Mouse (Mus musculus): ENCODE measurements around the gene Erbb3.

GRCm38 (mm10) chr10:128601499-128601898 is 12.0 kb upstream of the Erbb3 start:
- TF ChIP-seq CTCF (IDR thresholded peaks at IDR 0.05; ENCODE audit: low read depth, low read length) (no peak), GATA1 (IDR thresholded peaks at IDR 0.05; ENCODE audit: borderline replicate concordance, low read length) (no peak), TAL1 (conservative IDR thresholded peaks at IDR 0.05; ENCODE audit: low read depth, low read length) (no peak), POLR2AphosphoS5 (IDR thresholded peaks at IDR 0.05; ENCODE audit: insufficient replicate concordance, low read depth, low read length) (no peak)
